Mouse (Mus musculus): ENCODE results near the gene Maml2.

Maml2 gene

GRCm38 (mm10) chr9:13556696-13557095 is 258.9 kb downstream of the Maml2 start:
- in situ Hi-C loops (cut with MboI, MseI) = no loop called here

GRCm38 (mm10) chr9:13558811-13559372 is 261.1 kb downstream of the Maml2 start:
- in situ Hi-C loops (cut with MboI, MseI) = no loop called here

- in situ Hi-C loops (cut with MboI, MseI) = loop anchor here (5.0 to 10.0 kb wide), 3 partner anchors 92 to 316 kb away; partner anchors contain the start of genes Ccdc82 (in 1 of the 2) and Jrkl (in 1 of the 2)
Observed at GRCm38 (mm10) chr9:13560651-13561050, 262.9 kb downstream of the Maml2 start.

- in situ Hi-C loops (cut with MboI, MseI) = loop anchor here (5.0 to 10.0 kb wide), 3 partner anchors 91 to 317 kb away; partner anchors contain the start of genes Ccdc82 (in 1 of the 2) and Jrkl (in 1 of the 2)
Observed at GRCm38 (mm10) chr9:13561335-13561734, 263.6 kb downstream of the Maml2 start.

GRCm38 (mm10) chr9:13563475-13564414 is 266.0 kb downstream of the Maml2 start:
- in situ Hi-C loops (cut with MboI, MseI) = loop anchor here (5.0 to 10.0 kb wide), 3 partner anchors 89 to 319 kb away; partner anchors contain the start of genes Ccdc82 (in 1 of the 2) and Jrkl (in 1 of the 2)

GRCm38 (mm10) chr9:13565343-13566019 is 267.7 kb downstream of the Maml2 start:
- in situ Hi-C loops (cut with MboI, MseI) = loop anchor here in 1 of 2 experiments (10.0 kb wide), 1 partner anchor 321 kb away; the partner anchor contains the start of genes Ccdc82 and Jrkl

GRCm38 (mm10) chr9:13566154-13566885 is 268.6 kb downstream of the Maml2 start:
- in situ Hi-C loops (cut with MboI, MseI) = loop anchor here in 1 of 2 experiments (10.0 kb wide), 1 partner anchor 322 kb away; the partner anchor contains the start of genes Ccdc82 and Jrkl

GRCm38 (mm10) chr9:13569023-13569422 is 271.3 kb downstream of the Maml2 start:
- in situ Hi-C loops (cut with MboI, MseI) = loop anchor here in 1 of 2 experiments (10.0 kb wide), 1 partner anchor 324 kb away; the partner anchor contains the start of genes Ccdc82 and Jrkl

- in situ Hi-C loops (cut with MboI, MseI) = no loop called here
Observed at GRCm38 (mm10) chr9:13572847-13573246, 275.1 kb downstream of the Maml2 start.

- in situ Hi-C loops (cut with MboI, MseI) = no loop called here
Observed at GRCm38 (mm10) chr9:13574059-13574458, 276.3 kb downstream of the Maml2 start.

- in situ Hi-C loops (cut with MboI, MseI) = no loop called here
Observed at GRCm38 (mm10) chr9:13574913-13575312, 277.2 kb downstream of the Maml2 start.

GRCm38 (mm10) chr9:13577150-13577549 is 279.4 kb downstream of the Maml2 start:
- in situ Hi-C loops (cut with MboI, MseI) = no loop called here

GRCm38 (mm10) chr9:13581184-13581583 is 283.4 kb downstream of the Maml2 start:
- in situ Hi-C loops (cut with MboI, MseI) = no loop called here

- in situ Hi-C loops (cut with MboI, MseI) = no loop called here
Observed at GRCm38 (mm10) chr9:13583952-13584351, 286.2 kb downstream of the Maml2 start.

GRCm38 (mm10) chr9:13584435-13584834 is 286.7 kb downstream of the Maml2 start:
- in situ Hi-C loops (cut with MboI, MseI) = no loop called here

- in situ Hi-C loops (cut with MboI, MseI) = no loop called here
Observed at GRCm38 (mm10) chr9:13587085-13587933, 289.6 kb downstream of the Maml2 start.

- in situ Hi-C loops (cut with MboI, MseI) = no loop called here
Observed at GRCm38 (mm10) chr9:13588786-13589185, 291.0 kb downstream of the Maml2 start.

GRCm38 (mm10) chr9:13592701-13593100 is 294.9 kb downstream of the Maml2 start:
- in situ Hi-C loops (cut with MboI, MseI) = no loop called here

- in situ Hi-C loops (cut with MboI, MseI) = no loop called here
Observed at GRCm38 (mm10) chr9:13597736-13598135, 300.0 kb downstream of the Maml2 start.

Measured in T-helper 17 cell (primary cell).